Mouse (Mus musculus): ENCODE measurements around the gene Angptl1.

The Angptl1 gene

GRCm38 (mm10) chr1:156838177-156838576, at the start of gene Angptl1:
Gene Angptl1, plus strand, starts transcription at chr1:156838562.
- no peak for DNase-seq

DNA sequence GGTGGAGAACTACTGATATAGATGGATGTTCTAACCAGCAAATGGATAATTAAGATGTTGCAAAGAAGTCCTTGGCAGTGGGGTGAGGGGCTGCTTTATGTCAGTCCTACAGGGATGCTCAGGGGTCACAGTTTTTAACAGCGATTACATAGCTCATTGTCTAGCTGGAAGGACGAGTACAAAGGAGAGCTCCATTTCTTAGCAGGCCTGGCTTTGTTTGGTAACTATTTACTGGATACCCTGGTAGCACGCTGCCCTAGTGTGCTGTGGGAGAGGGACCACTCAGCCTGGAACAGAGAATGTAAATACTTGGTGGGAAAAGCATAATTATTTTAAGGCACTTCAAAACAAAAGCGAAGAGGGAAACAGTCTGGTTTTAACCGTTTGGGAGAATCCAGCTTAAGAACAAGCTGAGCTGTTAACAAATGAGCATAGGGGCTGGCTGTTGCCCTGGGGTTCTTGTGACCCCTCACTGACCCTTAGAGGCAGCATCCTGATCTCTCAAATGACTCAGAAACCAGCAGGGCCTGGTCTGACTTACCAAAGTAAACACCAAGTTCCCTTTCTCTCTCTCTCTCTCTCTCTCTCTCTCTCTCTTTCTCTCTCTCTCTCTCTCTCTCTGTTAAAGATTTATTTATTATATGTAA, 48.4 kb upstream of the Angptl1 start:
- no peak for DNase-seq

DNA sequence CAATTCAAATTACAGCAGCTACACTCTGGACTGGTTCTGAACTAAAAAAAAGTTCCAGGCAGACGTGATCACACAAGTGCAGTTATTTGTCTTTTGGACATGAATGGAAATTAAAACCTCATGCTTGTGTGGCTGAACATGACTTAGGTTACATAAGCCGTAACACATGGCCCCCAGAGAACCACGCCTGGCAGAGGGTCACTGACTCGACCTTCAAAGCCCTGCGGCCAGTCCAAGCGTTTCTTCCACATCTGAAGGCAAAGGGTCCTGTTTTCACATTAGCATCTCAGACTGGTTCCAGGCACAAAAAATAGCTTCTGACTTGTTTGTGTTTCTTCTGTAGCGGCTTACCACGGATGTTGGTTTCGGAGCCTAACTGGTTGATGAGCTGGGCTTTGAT, 42.1 kb upstream of the Angptl1 start:
- DNase-seq = no peak

DNA sequence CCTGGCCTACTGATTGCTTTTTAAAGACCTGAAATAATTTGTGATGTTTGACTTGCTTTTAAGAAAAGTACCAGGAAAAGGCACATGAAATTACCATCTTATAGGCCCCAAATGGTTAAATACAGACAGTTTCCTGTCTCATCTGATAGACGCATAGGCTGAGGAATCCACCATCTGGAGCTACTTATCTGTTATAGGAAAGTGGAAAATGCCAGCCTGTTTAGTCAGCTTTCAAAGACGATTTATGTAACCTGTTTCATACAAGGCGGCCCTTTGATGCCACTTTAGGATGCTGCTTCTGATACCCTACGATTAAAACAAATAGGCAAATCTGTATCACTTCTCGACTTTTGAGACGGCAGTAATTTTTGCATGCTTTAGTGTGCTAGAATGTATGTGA, 37.1 kb upstream of the Angptl1 start:
- DNase-seq = no peak

- DNase-seq = no peak
Observed at GRCm38 (mm10) chr1:156808332-156808731, 30.0 kb upstream of the Angptl1 start.

- no peak for DNase-seq
Observed at GRCm38 (mm10) chr1:156811928-156812327, 26.4 kb upstream of the Angptl1 start.

GRCm38 (mm10) chr1:156812716-156813115, 25.6 kb upstream of the Angptl1 start:
- no peak for DNase-seq

- DNase-seq = no peak
Observed at GRCm38 (mm10) chr1:156813485-156813884, 24.9 kb upstream of the Angptl1 start.

- DNase-seq = no peak
Observed at GRCm38 (mm10) chr1:156819236-156819635, 19.1 kb upstream of the Angptl1 start.

- no peak for DNase-seq
Observed at GRCm38 (mm10) chr1:156838695-156839094, 333 bp downstream of the Angptl1 start.

- DNase-seq = no peak
Observed at GRCm38 (mm10) chr1:156841625-156842339, 3.4 kb downstream of the Angptl1 start.

- DNase-seq = no peak
Observed at GRCm38 (mm10) chr1:156847098-156847497, 8.7 kb downstream of the Angptl1 start.

GRCm38 (mm10) chr1:156852409-156852808, 14.0 kb downstream of the Angptl1 start:
- DNase-seq = no peak

- no peak for DNase-seq
Observed at GRCm38 (mm10) chr1:156852872-156853271, 14.5 kb downstream of the Angptl1 start.

- DNase-seq = no peak
Observed at GRCm38 (mm10) chr1:156854558-156854957, 16.2 kb downstream of the Angptl1 start.

DNA sequence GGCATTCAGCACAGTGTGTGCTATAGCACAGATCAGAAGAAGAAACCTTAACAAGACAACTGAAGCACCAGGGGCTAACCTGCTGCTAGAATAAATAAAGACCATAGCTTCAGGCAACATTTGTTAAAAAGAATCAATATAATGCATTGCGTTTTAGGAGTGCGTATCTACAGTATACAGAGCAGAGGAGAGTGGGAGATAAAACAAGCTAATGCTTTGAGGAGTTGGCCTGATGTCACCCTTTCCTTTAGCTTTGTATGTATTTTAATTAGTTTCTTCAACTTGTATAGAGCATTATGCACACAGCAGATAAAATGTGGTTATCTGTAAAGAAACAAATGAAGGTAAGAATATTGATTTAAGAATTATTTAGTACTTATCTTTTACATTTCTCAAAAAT, 18.3 kb downstream of the Angptl1 start:
- no peak for DNase-seq

DNA sequence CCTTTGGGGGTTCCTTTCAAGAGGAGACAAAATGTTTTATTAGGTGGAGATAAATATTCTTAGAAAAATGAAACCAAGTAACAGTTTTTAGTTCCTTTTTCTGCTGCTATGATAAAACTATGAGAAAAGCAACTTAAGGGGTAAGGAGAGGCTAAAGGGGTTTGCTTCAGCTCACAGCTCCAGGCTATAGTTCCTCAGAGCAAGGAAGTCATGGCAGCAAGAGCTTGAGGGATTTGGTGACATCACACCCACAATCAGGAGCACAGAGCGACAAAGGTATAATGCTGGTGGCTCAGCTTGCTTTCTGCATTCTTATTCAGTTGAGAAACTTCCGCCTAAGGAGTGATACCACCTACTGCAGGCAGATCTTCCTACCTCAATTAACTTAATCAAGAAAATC, 20.8 kb downstream of the Angptl1 start:
- no peak for DNase-seq

GRCm38 (mm10) chr1:156859711-156860250, 21.4 kb downstream of the Angptl1 start:
- no peak for DNase-seq

DNA sequence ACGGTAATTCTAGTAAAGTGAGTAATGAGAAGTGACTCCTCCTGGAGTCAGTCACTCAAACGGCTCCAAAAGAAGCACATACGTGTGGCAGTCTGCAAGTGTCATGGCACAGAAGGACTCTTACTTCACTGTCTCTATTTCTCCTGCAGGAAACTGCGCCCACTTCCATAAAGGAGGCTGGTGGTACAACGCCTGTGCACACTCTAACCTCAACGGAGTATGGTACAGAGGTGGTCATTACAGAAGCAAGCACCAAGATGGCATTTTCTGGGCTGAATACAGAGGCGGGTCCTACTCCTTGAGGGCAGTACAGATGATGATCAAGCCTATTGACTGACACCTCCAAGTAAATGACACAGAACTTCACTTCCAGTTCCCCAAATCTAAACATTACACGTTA, 21.9 kb downstream of the Angptl1 start:
- no peak for DNase-seq

DNA sequence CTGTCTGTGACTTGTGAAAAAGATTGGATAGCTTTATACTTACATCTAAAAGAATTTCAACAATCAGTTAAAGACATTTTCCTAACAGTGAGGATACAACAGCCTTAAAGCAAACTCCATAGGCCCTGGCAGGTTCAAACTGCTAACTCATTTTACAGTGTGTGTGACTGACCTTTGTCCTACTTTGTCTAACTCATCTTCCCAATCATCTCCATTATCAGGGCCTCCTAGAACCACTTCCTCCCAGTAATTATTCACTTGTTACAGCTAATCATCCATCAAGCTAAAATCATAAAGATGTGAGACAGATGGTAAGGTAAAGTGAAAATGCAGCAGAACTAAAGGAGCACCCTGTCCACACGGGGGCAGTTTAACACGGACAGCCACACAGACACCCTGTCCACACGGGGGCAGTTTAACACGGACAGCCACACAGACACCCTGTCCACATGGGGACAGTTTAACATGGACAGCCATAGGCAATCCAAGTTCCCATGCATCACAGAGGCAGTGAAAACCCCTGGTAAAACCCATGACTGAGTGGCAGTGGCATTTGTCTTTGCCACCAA, 23.2 kb downstream of the Angptl1 start:
- no peak for DNase-seq

- no peak for DNase-seq
Observed at GRCm38 (mm10) chr1:156863726-156864125, 25.4 kb downstream of the Angptl1 start.

- no peak for DNase-seq
Observed at GRCm38 (mm10) chr1:156864240-156864639, 25.9 kb downstream of the Angptl1 start.

- DNase-seq = no peak
Observed at GRCm38 (mm10) chr1:156870028-156870427, 31.7 kb downstream of the Angptl1 start.

GRCm38 (mm10) chr1:156870616-156871015, 32.3 kb downstream of the Angptl1 start:
- no peak for DNase-seq

Measured in thymus, postnatal 25 days (tissue).